Mouse (Mus musculus): ENCODE results near the gene Ptx4.

DNA sequence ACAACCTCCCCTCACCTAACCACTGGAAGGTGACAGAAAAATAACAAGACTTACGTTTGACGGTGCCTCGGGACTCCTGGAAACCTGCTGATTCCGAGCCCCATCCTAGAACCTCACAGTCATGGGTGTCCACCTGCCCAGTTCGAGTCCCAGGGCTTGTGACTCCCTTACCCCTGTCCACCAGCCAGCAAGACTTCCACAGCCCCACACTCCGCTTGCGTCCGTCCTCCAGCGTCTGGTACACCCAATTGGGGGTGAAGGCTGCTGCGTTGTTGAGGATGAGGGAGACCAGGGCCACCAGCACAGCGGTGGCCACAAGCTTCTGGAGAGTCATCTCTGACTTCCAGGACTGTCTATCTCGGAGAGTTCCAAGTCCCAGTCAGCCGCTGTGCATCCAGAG is 40.4 kb upstream of the Ptx4 start:
- TF ChIP-seq CTCF (IDR thresholded peaks at IDR 0.05; ENCODE audit: extremely low read depth, insufficient read length, insufficient replicate concordance, low read depth, low read length): no peak
- no peak for TF ChIP-seq POLR2A (IDR thresholded peaks at IDR 0.05; ENCODE audit: low read depth, low read length)

Measured in small intestine, adult 2 months (tissue).